Mouse (Mus musculus) lung, postnatal 10 days (tissue): ENCODE data around the gene Snx21.
A peak's percentile ranks its signal among the peaks of the same experiment; 100 is the strongest.
"Not testable (repeated sequence)": the region's sequence is repeated elsewhere in the genome, so short reads cannot be mapped to it uniquely, and the experiment has no call there.

Experiments used
- DNase-seq: peaks from one replicate; pipeline ENCODE4 v3.0.0; 2021

The Snx21 gene

DNA sequence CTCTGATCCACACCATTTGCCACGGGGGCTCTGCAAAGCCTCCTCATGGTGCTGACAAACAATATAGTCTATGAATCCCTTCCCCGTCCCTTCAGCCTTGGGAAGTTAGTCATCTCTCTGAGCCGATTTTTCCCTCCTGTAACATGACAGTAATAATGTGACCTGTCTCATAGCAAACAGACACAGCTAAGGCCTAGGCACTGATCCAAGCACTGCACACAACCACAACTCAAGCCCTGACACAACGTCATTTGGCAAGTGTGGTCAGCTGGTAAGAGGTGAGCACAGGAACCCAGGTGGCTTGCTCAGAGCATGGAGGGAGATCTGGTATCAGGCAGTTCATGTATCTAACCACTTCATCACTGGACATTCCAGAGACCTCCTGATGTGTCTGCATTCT lies 10.2 kb downstream of the Snx21 start:
- DNase-seq: no peak

DNA sequence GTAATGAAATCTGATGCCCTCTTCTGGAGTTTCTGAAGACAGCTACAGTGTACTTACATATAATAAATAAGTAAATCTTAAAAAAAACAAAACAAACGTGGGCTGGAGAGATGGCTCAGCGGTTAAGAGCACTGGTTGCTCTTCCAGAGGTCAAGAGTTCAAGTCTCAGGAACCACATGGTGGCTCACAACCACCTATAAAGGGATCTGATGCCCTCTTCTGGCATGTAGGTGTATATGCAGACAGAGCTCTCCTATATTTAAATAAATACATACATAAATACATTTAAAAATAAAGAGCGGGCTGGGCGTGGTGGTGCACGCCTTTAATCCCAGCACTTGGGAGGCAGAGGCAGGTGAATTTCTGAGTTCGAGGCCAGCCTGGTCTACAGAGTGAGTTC lies 12.9 kb downstream of the Snx21 start:
- DNase-seq: not testable (repeated sequence)

DNA sequence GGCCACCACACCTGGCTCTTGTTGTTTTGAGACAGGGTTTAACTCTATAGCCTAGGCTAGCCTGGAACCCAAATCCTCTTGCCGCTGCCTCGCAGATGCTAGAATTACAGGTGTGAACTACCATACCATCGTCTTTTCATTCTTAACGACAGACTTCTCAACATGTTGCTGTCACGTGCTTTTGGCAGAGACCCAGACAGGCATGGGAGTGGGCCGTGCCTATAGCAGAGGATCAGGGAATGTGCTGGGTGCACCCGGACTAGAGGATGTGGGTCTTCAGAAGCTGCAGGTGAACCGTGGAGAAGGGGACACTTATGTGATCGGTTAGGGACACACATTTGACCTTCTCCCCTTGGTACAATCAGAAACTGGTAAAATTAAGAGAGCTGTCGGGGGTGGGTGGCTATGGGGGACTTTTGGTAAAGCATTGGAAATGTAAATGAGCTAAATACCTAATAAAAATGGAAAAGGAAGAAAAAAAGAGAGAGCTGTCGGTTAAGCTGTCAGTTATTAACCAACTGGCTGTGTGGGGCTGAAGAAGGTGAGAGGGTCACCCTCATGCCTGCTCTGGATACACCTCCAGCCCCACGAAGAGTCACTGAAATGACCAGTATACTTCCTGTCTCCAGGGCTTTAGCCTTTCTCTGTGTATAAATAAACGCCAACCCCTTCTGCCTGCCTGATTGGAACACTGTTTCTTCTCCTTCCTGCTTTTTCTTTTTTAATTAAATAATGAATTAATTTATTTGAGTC lies 14.8 kb downstream of the Snx21 start:
- no peak for DNase-seq

DNA sequence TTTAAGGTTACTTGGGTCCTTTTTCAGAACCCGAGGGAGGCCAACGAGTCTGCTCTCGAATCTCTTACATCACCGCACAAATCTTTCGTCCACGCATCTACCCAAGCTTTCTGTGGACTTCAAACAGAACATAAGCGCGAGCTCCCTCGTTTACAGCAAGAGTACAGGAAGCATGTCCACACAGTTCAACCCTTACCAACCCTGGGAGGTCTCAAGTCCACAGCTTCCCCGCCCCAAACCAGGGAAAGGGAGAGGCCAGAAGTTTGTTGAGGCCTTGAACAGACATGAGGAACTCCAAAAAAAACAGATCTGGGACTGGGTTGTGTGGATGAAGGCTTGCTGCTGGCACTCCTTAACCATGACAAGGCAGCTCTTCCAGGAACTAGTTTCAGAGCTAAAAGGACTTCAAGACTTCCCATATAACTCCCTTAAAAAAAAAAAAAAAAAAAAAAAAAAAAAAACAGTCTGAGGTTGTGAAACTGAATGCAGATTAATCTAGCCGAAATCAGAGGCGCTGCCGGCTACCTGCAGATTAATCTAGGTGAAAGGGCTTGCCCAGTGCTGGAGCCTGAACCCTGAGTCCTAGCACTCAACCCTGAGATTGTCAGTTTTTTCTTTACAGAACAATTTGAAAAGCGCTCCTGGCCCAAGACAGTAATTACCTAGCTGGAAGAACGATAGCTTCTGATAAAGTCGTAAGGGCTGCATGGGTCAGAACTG lies 17.7 kb downstream of the Snx21 start:
- DNase-seq: no peak

DNA sequence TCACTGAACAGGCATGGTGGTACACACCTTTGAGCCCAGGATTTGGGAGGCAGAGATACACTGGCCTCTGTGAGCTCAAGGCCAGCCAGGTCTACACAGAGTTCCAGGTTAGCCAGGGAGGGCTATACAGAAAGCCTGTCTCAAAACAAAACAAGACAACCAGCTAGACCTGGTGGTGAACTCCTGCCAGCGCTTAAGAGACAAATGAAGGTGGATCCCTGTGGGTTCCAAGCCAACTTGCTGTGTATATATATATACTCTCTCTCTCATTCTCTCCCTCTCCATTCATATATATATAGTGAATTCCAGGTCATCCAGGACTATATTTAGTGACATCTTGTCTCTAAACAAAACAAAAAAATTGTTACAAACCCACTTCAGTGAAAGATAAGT lies 18.3 kb downstream of the Snx21 start:
- no peak for DNase-seq

DNA sequence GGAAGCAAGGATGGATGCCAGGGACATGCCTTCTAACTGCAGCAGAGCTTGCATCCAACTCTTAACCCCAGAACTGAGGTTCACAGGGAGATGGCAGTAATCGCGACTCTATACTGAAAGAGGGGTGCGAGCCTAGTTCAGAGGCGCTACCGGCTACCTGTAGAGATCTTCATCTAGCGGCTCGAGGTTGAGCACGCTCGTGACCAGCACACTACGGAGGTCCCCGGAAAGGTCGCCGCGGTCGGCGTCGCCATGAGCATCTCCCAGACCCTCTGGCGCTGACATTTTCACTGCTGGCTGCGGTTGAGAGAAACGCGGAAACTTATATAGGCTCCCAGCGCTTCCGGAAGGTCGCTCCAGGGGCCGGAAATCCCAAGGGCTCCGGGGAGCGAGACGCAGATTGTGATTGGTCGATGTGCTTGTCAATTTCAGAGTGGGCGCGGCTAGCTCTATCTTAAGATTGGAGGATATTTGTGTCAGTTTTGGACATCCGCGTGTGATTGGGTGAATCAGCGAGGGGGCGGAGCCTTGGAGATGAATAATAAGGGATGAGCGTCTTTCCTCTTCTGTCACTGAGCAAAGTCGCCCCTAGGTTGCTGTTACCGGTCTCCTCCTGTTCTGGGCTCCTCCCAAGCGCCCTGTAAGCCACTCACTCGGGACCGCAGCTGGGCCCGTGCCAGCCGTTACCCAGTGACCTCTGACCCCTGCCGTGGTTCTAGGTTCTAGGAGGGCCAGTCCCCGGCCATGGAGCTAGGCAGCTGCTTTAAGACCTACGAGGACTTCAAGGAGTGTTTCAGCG lies 19.1 kb downstream of the Snx21 start, which contains the start of the genes Acot8 and Zswim3:
Gene Acot8, minus strand, starts transcription at position 350 of the 799 bp plus-strand sequence.
Gene Zswim3, plus strand, starts transcription at position 566 of the 799 bp plus-strand sequence.
- peak; percentile 99 for DNase-seq

DNA sequence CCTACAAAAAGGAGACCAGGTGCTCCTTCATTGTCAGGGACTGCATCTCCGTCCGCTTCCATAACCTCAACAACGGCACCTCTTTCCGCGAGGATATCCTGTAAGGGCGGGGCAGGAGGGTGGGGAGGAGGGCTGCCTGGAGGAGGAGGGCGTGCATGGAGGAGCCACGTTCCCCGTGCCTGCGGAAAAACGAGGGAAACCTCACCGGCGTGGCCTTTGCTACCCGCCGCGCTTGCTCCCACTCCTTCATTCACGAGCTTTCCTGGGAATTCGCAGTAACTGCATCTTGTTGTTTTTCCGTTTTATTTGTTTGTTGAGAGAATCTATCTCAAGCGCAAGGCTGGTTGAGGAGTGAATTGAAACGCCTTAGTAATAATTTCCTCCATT lies 19.7 kb downstream of the Snx21 start:
- DNase-seq: no peak

DNA sequence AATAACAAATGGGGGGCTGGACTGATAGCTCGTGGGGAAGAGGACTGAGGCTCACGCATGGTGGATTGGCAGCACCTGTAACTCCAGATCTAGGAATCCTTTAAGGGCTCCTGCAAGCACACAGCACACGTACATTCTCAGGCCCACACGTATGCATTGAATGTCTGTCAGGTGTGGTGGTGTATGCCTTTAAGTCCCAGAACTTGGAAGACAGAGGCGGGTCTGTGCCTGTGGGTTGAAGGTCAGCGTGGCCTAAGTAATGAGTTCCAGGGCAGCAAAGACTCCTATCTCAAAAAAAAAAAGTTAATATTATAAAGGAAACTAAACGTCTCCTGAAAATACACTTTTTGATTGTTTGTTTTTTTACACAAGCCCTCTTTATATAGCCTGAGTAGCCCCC lies 21.0 kb downstream of the Snx21 start:
- no peak for DNase-seq

DNA sequence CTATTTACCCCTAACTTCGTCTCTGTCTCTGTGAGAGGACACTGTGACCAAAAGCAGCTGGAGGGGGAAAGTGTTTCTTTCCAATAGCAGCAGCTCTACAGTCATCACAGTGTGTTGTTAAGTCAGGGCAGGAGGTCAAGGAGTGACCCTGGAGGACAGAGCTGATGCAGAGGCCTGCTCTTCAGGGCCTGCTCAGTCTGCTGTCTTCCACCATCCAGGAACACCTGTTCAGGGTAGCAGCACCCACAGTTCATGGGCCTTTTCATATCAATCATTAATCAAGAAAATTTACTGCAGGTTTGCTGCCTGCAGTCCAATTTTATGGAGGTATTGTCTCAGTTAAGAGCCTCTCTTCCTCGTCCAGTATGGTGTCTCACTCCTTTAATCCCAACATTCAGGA lies 27.9 kb downstream of the Snx21 start:
- no peak for DNase-seq

DNA sequence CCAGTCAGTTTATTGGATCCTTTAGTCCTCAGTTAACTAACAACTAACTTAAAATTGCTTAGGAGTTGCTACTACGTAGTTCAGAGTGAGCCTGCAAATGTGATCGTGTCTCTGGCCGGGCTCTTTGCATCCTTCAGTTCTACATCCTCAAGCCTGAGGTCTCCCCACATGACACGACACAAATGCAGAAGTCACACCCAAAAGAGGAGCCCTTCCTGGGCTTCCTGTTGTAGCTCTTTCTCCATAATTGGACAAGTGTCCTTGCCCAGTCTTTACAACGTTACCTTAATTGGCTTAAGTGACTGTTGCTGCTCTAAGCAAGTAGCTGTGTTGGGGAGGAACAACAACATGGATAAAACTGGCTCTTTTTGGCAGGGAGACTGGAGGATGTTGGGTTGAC lies 29.7 kb downstream of the Snx21 start:
- no peak for DNase-seq

DNA sequence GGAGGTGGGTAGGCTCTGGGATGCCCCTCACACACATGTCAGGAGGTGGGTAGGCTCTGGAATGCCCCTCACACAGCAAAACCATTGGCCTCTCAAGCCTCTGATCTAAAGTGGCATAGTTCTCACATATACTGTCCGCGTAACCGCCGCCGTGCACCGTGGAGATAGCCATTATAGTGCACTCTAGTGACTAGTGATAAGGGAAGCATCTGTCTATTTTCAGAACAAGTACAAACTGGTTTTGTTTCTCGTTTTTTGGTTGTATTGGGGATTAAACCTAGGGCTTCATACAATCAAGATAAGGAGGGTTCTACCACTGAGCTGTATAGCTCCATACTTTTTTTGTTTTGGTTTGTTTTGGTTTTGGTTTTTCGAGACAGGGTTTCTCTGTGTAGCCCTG lies 30.2 kb downstream of the Snx21 start:
- DNase-seq: no peak

DNA sequence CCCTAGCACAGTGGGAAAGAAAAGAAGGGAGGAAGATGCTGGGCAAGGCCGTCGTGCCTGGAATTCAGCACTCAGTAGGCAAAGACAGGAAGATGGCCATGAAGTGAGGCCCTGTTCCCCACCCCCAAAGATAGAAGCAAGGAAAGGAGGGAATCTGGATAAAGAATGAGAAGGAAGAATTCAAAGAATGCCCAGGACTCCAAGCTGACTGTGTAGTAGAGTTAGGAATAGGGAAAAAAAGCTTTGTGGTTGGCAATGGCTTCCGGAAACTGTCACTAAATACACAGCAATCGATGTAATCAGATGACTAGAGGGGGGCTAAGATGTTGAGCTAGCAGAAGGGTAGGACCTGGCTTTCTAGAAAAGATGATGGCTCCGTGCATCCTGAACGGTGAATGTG lies 31.6 kb downstream of the Snx21 start:
- no peak for DNase-seq

DNA sequence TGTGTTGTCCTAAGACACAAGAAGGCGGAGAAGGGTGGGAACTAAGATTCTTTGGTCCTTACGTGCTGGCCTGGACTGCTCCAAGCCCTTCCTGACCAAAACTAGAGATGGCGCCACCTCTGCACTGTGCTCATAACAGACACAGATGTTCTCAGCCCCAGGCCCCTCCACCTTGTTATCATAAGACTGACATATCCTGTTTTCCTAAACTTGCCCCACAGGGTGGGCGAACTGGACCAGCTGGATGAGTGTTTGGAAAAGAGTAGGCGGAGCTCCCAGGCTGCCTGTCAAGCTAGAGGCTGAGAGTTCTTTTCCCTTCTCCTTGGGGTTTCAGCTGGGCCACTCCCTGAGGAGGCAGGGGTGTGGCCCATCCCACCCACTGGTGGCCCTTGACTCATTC lies 32.1 kb downstream of the Snx21 start:
- peak; percentile 58 for DNase-seq

DNA sequence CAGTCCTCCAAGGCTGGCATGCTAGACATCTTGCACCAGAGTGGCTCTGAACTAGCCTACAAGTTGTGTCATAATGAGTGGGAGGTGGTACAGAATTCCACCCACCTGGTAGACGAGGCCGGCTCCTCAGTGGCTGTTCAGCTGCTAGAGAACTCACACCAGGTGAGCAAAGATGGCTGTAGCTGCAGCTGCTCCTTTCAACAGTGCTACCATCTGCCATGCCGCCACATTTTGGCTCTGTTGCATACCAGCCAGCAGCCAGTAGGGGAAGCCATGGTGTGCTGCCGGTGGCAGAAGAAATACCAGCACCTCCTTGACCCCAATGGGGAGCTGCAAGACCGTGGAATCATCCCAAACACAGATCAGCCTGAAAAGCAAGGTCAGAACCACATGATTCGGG lies 35.4 kb downstream of the Snx21 start:
- no peak for DNase-seq

DNA sequence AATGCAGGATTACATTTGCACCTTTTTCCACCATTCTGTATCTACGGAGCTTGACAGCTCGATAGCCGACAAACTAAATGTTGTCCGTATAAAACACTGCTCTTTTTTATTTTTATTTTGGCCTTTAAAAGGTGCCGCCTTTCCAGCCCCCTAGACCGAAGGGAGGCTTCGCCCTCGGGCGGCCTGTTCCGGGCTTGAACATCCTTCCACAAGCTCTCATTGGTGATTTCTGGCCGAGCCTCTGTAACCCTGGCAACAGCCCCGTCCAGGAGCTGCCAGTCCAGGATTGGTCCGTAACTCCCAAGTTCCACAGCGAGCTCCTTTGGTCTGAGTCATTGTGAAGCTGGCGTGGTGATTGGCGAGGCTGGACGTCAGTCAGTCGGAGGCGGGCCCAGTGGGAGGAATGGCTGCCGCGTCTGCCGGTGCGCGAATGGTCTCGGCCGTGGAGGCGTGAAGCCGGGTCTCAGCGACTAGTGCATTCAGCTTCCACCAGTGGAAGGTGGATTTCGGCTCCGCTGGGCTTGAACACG lies 37.1 kb downstream of the Snx21 start, which contains the start of gene Zswim1:
Gene Zswim1, plus strand, starts transcription at position 51 of the 530 bp plus-strand sequence.
- peak; percentile 100 for DNase-seq

DNA sequence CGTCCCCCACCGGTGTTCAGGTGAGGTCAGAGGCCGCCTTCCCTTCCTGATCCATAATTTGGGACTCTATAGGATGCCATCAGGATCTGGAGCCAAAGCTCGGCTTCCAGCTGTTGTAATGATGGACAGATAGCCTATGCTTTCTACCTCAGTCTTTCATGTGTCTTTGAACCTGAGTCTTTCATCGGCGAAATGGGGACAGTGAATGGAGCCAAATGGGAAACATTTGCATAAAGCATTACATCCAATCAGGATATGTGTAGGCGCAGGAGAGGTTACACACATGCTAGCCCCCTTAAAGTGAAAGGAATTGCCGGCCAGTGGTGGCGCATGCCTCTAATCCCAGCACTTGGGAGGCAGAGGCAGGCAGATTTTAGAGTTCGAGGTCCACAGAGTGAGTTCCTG lies 37.6 kb downstream of the Snx21 start:
- DNase-seq: no peak

DNA sequence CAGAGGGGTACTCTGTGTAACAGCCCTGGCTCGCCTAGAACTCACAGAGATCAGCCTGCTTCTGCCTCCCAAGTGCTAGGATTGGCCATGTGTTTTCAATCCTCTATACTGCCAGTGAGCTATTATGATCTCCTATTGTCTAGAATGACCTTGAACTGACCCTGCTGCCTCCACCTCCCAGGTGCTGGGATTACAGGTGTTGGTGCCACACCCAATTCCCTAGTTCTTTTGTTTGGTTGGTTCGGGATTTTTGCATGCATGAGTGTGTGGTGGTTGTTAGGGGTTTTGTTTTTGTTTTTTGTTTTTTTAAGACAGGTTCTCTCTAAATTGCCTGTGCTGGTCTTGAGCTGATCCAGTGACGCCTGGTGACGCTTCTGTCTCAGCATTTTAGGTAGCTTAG lies 38.3 kb downstream of the Snx21 start:
- DNase-seq: no peak

DNA sequence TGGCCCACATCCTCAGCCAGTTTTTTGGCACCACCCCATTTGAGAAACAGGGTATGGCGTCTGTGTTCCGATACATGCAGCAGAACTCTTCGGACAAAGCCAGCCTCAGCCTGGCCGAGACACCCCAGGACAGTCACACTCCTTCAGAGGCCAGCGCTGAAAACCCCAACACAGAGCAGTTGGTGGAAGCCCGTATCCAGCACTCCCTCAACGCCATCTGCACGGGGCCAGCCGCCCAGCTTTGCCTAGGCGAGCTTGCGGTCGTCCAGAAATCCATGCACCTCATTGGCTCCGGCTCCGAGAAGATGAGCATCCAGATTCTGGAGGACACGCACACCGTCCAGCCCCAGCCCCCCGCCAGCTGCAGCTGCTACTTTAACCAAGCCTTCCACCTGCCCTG lies 39.9 kb downstream of the Snx21 start:
- DNase-seq: no peak

DNA sequence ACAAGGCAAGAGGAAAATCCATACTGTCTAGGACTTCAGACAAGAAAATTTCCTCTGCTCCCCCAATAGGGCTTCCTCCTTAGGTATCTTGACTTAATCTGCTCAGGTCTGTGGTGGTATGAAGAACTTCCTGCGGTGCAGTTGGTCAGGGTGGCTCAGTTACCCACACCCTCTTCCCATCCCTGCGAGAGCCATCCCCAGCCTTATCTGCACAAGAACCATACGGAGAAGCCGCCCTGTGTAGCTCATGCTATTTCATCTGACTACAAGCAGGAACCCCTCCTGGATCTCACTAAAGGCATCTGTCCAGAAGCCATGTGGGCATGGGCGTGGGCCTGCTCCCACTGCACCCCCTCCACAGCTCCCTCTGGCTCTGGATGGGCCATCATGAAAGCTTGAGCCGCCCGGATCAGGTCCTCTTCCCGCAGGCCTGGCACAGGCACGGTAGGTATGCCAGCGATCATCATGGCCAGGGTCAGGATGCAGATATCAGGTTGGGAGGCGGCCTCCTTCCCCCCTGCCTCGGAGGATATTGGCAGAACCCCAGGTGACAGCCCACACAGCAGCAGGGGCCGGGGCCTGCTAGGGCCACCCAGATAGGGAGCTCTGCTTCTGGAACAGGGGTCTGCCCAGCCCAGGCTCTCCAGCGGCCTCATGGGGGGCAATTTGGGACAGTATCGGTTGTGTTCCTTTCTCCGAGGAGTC lies 41.7 kb downstream of the Snx21 start:
- DNase-seq: no peak

DNA sequence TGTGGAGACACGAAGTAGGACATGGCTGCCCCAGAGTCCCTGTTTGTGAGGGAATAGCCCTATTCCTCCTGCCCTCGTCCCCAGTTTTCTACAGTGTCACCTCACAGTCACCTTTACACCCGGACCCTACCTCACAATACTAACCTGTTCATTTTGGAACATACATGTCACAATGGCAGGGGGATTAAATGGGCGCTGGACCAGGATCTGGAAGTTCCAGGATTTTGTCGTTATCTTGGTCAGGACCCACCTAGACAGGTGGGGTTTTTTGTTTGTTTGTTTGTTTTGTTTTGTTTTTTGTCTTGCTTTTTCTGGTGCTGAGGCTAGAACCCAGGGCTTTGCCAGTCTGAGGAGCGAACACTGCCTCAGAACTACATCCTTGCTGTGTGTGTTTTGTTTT lies 42.8 kb downstream of the Snx21 start, which contains the start of gene Spata25:
Gene Spata25, minus strand, starts transcription at position 101 of the 400 bp plus-strand sequence.
- DNase-seq: no peak

DNA sequence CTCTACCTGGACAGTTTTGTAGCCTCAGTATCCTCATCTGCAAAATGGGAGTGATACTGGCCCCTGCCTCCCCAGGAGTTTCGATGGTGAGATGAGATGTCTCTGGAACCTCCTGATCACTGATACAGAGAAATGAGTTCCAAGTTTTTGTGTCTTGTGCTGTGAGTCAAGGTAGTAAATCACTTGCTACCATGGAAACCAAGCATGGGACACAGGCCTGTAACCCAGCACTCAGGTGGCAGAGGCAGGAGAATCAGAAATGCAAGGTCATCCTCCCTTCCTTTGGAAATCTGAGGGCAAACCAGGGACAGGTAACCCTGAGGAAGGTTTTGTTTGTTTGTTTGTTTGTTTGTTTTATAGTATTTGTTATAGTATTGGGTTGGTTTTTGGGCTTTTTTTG lies 43.5 kb downstream of the Snx21 start:
- no peak for DNase-seq

DNA sequence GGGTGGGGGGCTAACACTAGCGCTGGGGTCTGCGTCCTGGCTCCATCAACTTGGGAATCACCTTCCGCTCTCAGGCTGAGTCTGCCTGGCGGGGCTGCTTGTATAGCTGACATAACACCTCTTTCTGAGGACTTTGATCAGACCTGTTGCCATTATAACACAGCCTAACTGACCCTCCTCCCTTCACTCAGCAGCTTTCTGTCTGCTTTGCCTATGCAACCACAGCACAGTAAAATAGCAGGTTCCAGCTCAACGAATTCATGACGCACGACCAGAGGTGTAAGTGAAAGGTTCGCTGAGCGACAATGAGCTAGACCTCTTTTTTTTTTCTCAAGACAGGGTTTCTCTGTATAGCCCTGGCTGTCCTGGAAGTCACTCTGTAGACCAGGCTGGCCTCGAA lies 45.4 kb downstream of the Snx21 start:
- no peak for DNase-seq
